Mouse (Mus musculus) embryonic fibroblast, embryonic 13.5 days (primary cell): ENCODE data around the gene Btbd2. TPM values are rescaled to one million over a fixed set of nuclear protein-coding genes. Genes with fewer than 3 reads are reported as not detected.

Experiments
- H3K27ac ChIP-seq: 2 replicates; pipeline ENCODE4 v1.5.1; 2012; ENCODE audit warnings: low read length, control low read depth, inconsistent platforms; ENCODE audit not compliant: insufficient read depth
- H3K4me1 ChIP-seq: 2 replicates; pipeline ENCODE4 v1.6.1; 2011; ENCODE audit warnings: low read length; ENCODE audit not compliant: control insufficient read depth, insufficient read depth
- H3K4me3 ChIP-seq: 2 replicates; pipeline ENCODE4 v1.5.1; 2011; ENCODE audit warnings: mild to moderate bottlenecking, control low read depth, low read length; ENCODE audit not compliant: insufficient read depth
- CTCF ChIP-seq: IDR thresholded peaks from 2 replicates; pipeline ENCODE4 v1.5.1; 2011; ENCODE audit warnings: mild to moderate bottlenecking, control low read depth, low read length, moderate library complexity, borderline replicate concordance; ENCODE audit not compliant: insufficient read depth
- POLR2A ChIP-seq: IDR thresholded peaks from 2 replicates; pipeline ENCODE4 v1.6.1; 2011; ENCODE audit warnings: low read depth, mild to moderate bottlenecking, control low read depth, low read length, moderate library complexity
- polyA plus RNA-seq: library from polyadenylated mRNA; stranded (reverse); fragments of >200 nt; gene quantifications from 2 replicates; pipeline ENCODE4 v1.2.4, GENCODE M21; 2011; ENCODE audit warnings: low read depth; ENCODE audit not compliant: missing spikeins, insufficient read length

Gene Btbd2
- 21.2 and 22.1 TPM in 2 replicates for polyA plus RNA-seq

DNA sequence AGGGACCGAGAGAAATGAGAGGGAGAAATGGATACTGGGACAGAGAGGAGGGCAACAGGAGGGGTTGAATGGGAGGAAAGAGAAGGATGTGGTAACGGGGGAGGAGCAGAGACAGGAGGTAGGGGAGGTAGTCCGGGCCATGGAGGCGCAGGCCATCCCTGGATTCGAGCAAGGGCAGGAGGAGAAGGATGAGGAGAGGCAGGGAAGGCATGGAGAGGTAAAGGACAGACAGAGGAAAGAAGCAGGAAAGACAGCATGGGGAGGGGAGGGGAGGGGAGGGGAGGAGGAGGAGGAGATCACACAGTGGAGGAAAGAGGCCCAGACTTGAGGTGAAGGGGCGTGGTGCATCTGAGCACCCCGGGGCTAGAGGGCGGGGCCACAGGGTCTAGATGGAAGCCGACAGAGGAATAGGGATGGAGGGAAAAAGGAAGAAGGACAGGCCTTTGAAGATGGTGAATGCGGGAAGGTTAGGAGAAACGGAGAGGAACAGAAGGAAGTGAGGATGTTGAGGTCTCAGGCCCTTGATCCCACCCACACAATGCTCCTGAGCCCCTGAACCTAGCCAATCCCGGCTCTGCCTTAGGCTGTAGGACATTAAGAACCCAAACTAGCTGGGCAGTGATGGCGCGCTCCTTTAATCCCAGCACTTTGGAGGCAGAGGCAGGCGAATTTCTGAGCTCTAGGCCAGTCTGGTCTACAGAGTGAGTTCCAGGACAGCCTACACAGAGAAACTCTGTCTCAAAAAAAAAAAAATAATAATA lies at the start of gene Btbd2:
TSS of gene Btbd2 (minus strand) at position 209 of the 761 bp plus-strand sequence.
- Histone ChIP-seq H3K27ac (peak within 1 kb of the TSS; percentile 74), H3K4me1 (peaks cover 3% of the 10 kb centered on the region), H3K4me3 (peak within 1 kb of the TSS; percentile 84)
- TF ChIP-seq CTCF (no peak), POLR2A (peak; percentile 68; the same call in 1 of the 2 replicates)

DNA sequence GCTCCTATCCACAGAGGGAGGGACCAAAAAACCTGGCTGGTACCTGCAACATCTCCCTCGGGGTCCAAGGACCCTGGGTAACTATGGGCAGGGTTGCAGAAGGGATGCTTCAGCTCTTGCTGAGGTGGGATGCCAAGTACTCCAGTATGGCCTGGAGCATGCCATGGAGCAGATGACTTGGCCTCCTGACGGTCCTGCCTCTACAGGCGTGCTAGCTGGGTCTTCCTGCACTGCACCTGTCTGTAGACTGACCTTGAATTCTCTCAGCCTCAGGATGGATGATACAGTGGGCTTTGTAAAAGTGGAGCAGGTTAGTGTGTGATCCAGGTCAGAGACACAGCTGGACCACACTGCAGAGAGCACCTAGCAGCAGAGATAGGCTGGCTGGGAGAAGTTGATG lies 48.6 kb upstream of the Btbd2 start:
- TF ChIP-seq POLR2A: no peak; the same call in 1 of the 2 replicates
- TF ChIP-seq CTCF: no peak
- H3K4me1 ChIP-seq: no peaks in the 10 kb centered on the region
- no peak overlapping the region for H3K4me3 ChIP-seq
- no peak overlapping the region for H3K27ac ChIP-seq

DNA sequence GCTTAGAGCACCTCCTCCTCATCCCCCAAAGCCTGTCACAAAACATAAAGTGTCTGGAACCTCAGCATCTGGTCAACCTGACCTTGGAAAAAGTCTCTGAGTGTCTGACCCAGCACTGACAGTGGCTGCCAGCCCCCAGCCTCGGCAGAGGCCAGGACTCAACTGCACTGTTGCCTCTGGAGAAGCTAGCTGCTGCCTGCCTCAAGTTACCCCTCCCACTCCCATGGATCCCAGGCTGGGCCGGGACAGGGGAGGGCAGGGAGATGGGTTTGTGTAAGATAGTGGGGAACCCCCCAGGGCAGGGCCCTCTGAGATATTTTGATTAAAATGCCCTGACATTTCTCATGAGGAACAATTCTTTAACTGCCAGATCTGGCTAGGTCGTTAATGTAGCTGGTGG lies 48.2 kb upstream of the Btbd2 start:
- TF ChIP-seq CTCF (no peak), POLR2A (no peak)
- Histone ChIP-seq H3K4me1 (no peaks in the 10 kb centered on the region), H3K27ac (no peak overlapping the region), H3K4me3 (no peak overlapping the region)

- TF ChIP-seq POLR2A (no peak), CTCF (no peak)
- no peak overlapping the region for H3K27ac ChIP-seq
- H3K4me1 ChIP-seq: peaks cover 3% of the 10 kb centered on the region; the same call in 1 of the 2 replicates
- H3K4me3 ChIP-seq: no peak overlapping the region
Observed at GRCm38 (mm10) chr10:80704418-80704817, 47.5 kb upstream of the Btbd2 start.

DNA sequence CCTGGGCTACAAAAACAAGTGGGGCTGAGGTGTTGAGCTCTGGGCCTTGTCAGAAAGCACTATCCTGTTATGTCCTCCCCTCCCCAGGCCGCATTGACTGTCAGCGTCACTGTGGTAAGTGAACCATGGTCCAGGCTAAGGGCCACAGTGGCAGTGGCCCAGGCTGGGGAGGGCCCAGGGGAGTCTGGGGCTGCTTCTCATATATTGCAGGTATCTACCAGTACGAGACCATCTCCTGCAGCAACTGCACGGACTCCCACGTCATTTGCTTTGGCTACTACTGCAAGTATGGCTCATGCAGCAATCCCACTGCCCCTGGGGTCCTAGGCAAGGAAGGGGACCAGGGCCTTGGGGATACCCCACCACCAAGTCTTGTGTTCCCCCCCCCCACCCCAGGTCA lies 46.8 kb upstream of the Btbd2 start:
- H3K4me3 ChIP-seq: peak overlapping the region; percentile 59
- no peak for TF ChIP-seq CTCF
- no peak for TF ChIP-seq POLR2A
- peaks cover 3% of the 10 kb centered on the region; the same call in 1 of the 2 replicates for H3K4me1 ChIP-seq
- H3K27ac ChIP-seq: no peak overlapping the region

DNA sequence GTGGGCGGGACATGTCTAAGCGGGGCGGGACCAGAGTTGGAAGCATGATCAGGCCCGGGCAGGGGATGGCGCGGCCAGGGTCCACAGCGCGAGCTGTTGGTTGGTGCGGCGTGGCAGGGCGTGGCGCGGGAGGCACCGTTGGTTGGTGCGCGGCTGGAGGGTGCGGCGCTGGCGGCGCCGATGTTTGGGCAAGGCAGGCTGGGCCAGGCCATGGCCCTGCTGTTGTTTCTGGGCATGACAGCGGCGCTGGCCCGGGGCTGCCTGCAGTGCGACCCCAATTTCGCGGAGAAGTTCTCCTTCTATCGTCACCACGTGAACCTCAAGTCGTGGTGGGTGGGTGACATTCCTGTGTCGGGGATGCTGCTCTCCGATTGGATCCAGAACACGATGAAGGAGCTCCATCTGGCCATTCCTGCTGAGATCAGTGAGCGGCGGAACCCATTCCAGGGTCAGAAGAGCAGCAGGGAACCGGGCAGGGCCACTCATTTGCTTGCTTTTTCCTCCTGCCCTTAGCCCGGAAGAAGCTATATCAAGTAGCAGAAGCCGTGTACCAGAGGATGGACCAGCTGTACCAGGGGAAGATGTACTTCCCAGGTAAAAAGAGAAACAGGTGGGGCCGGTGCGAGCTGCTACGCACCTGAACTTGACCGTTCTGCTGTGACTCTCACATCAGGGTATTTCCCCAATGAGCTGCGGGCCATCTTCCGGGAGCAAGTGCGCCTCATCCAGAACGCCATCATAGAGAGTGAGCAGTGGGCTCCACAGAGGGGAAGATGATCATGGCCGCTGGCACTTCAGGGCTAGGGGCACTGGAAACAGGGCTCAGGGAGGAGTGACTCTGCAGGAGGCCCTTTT lies 45.9 kb upstream of the Btbd2 start:
- TF ChIP-seq CTCF: no peak
- TF ChIP-seq POLR2A: peak; percentile 85
- peaks cover 3% of the 10 kb centered on the region; the same call in 1 of the 2 replicates for H3K4me1 ChIP-seq
- H3K27ac ChIP-seq: peak overlapping the region; percentile 66

GRCm38 (mm10) chr10:80701721-80702535 lies 45.1 kb upstream of the Btbd2 start, which contains the start of the genes Mob3a and Izumo4:
TSS of gene Mob3a (minus strand) at chr10:80701977.
TSS of gene Izumo4 (plus strand) at chr10:80702184.
- peak within 1 kb of the TSS; percentile 66 for H3K27ac ChIP-seq
- TF ChIP-seq POLR2A (peak; percentile 86), CTCF (no peak)
- peaks cover 3% of the 10 kb centered on the region; the same call in 1 of the 2 replicates for H3K4me1 ChIP-seq
- peak within 1 kb of the TSS; percentile 90 for H3K4me3 ChIP-seq

More for the DNA sequence above, 45.9 kb upstream of the Btbd2 start:
- peak overlapping the region; percentile 59 for H3K4me3 ChIP-seq

DNA sequence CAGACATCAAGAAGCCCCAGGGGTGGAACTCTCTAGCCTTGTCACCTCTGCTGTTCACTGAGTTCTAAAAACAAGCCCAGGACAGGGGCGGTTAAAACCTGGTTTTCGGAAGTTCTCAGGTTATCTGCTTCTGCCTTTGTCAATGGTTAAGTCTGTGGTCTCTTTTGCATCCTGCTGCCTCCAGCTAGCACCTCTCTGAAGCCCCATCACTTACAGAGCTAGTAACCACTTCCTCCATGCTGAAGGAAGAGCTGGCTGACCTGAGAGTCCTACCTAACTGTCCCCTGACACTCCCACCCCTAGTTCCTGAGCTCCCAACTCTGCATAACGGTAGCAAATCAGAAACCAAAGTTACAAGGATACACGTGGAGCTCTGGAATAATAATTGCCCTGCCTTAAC lies 43.9 kb upstream of the Btbd2 start:
- TF ChIP-seq CTCF (no peak), POLR2A (no peak)
- Histone ChIP-seq H3K4me1 (peaks cover 3% of the 10 kb centered on the region; the same call in 1 of the 2 replicates), H3K27ac (peak overlapping the region; percentile 57), H3K4me3 (peak overlapping the region; percentile 90)

DNA sequence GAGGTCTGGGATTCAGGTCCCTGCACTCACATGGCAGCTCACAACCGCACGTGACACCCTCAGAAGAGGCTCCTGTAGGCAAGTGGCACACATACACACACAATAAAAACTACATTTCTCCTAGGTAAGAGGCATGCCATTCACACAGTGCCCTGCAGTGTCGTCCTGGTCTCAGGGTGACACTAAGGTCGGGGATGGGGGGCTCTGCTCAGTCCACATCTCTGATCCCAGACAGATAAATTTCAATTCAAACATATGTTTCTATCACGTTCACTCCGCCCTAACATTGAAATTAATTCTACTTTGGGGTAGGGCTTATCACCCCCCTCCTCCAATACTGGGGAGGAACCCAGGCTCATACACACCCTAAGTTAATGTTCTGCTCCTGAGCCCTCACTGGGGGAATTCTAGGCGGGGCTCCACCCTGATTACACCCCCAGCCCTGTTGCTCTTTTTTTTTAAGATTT lies 43.2 kb upstream of the Btbd2 start:
- TF ChIP-seq POLR2A (no peak), CTCF (no peak)
- Histone ChIP-seq H3K4me3 (peak overlapping the region; percentile 90), H3K4me1 (peaks cover 3% of the 10 kb centered on the region; the same call in 1 of the 2 replicates), H3K27ac (no peak overlapping the region)
